Mouse (Mus musculus) limb, embryonic 15.5 days (tissue): Measurements from ENCODE around the gene BC051665. TPM values are rescaled to one million over a fixed set of nuclear protein-coding genes. Genes with fewer than 3 reads are reported as not detected.

Experiments
- ATAC-seq: fragments of 200-750 bp; cut with Nextera tagmentation; 2 replicates; pipeline ENCODE4 v1.8.0; 2017; ENCODE audit warnings: low read depth, moderate TSS enrichment; ENCODE audit not compliant: insufficient number of reproducible peaks, low FRiP score, low TSS enrichment
- H3K27ac ChIP-seq: fragments of 300-500 bp; sonication (generic); 2 replicates; pipeline ENCODE4 v1.5.1; 2015; ENCODE audit warnings: moderate library complexity, mild to moderate bottlenecking, inconsistent platforms
- H3K27me3 ChIP-seq: fragments of 300-500 bp; sonication (generic); 2 replicates; pipeline ENCODE4 v1.6.1; 2015; ENCODE audit warnings: inconsistent platforms
- H3K36me3 ChIP-seq: fragments of 300-500 bp; sonication (generic); 2 replicates; pipeline ENCODE4 v1.6.1; 2015; ENCODE audit warnings: inconsistent platforms
- H3K4me1 ChIP-seq: fragments of 300-500 bp; sonication (generic); 2 replicates; pipeline ENCODE4 v1.6.1; 2015; ENCODE audit warnings: inconsistent platforms
- H3K4me2 ChIP-seq: fragments of 300-500 bp; sonication (generic); 2 replicates; pipeline ENCODE4 v1.6.1; 2015; ENCODE audit warnings: mild to moderate bottlenecking, inconsistent platforms
- H3K4me3 ChIP-seq: fragments of 300-500 bp; sonication (generic); 2 replicates; pipeline ENCODE4 v1.5.1; 2015; ENCODE audit warnings: mild to moderate bottlenecking, inconsistent platforms
- H3K9ac ChIP-seq: fragments of 300-500 bp; sonication (generic); 2 replicates; pipeline ENCODE4 v1.6.1; 2015; ENCODE audit warnings: inconsistent platforms
- H3K9me3 ChIP-seq: fragments of 300-500 bp; sonication (generic); 2 replicates; pipeline ENCODE4 v1.6.1; 2016; ENCODE audit warnings: inconsistent platforms
- WGBS: fragments of 180-500 bp; shearing (Covaris S2); methylation state at CpG from one replicate; pipeline ENCODE4 v1.1.7; 2015; 5-methylcytosine and 5-hydroxymethylcytosine counted together
- polyA plus RNA-seq: library from polyadenylated mRNA; unstranded; fragments of >200 nt; fragmentation: Nextera tagmentation; extraction: Ambion mirVana; gene quantifications from 2 replicates; pipeline ENCODE4 v1.2.1, GENCODE M21; 2015

BC051665 gene
- polyA plus RNA-seq, 1 experiment from 2014 or later: not detected

DNA sequence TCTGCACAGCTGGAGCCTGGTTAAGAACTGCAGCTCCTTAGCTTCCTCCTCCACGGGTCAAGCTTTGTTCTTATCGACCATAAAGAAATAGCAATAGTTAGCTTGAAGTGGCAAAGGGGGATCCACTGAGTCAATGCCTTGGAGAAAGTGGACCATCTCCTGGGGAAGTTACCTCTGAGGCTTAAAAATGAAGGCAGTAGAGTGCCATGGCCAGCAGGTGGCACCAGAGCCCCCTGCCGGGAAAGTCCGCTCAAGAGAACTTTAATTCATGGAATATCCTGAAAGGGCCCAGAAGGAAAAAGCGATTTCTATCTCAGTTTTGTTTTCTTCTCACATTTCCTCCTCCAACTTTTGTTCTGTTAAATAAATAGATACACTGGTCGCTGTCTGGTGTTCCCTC is 27.0 kb downstream of the BC051665 start:
- Histone ChIP-seq H3K27ac (no peak overlapping the region), H3K4me3 (no peak overlapping the region), H3K27me3 (no peaks in the 10 kb centered on the region), H3K4me2 (no peak overlapping the region), H3K9ac (no peak overlapping the region), H3K9me3 (no peaks in the 10 kb centered on the region), H3K4me1 (no peaks in the 10 kb centered on the region), H3K36me3 (peaks cover 49% of the 10 kb centered on the region)
- WGBS: 35% methylated on average over 6 of the region's 6 CpGs
- no peak for ATAC-seq

GRCm38 (mm10) chr13:60757292-60757691 is 28.9 kb downstream of the BC051665 start:
- no peaks in the 10 kb centered on the region for H3K27me3 ChIP-seq
- ATAC-seq: no peak
- H3K4me1 ChIP-seq: no peaks in the 10 kb centered on the region
- no peak overlapping the region for H3K4me2 ChIP-seq
- H3K4me3 ChIP-seq: no peak overlapping the region
- WGBS: 81% methylated on average over 13 of the region's 13 CpGs
- H3K9me3 ChIP-seq: no peaks in the 10 kb centered on the region
- no peak overlapping the region for H3K27ac ChIP-seq
- H3K9ac ChIP-seq: no peak overlapping the region
- peaks cover 57% of the 10 kb centered on the region for H3K36me3 ChIP-seq

DNA sequence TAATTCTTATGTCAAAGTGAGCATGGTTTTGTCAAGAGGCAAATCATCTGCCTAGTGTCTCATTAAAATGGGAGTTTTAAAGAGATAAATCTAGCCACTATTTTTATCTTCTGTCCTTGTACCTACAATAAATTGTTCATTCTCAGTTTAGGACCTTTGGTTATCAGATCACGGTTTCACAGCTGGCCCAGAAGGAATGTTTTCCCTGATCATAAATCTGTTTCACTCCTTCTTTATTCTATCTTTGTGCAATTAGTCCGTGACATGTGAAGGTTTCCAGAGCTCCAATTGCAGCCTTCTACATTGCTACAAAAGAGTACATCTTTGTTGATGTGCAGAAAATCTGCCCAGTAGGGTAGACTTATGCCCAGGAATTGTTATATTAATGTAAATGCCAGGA is 30.9 kb downstream of the BC051665 start:
- ATAC-seq: no peak
- Histone ChIP-seq H3K4me2 (no peak overlapping the region), H3K9me3 (no peaks in the 10 kb centered on the region), H3K36me3 (peaks cover 60% of the 10 kb centered on the region), H3K4me1 (no peaks in the 10 kb centered on the region), H3K4me3 (no peak overlapping the region), H3K9ac (no peak overlapping the region), H3K27me3 (no peaks in the 10 kb centered on the region), H3K27ac (no peak overlapping the region)
- WGBS: 32% methylated on average over 2 of the region's 2 CpGs

DNA sequence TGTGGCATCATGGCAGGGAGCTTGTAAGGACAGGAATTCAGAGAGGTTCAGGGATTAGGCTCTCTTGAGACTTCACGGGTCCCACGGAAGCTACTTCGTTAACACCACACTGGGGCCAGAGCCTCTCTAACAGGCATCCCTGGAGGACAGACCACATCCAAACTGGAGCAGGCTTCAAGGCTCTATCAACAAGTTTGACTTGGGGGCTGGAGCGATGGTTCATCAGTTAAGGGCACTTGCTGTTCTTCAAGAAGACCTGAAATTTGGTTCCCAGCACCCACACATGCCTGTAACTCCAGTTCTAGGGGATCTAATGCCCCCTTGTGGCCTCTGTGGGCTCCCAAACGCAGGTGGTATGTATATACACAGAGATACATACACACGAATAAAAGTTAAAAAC is 32.9 kb downstream of the BC051665 start:
- 93% methylated on average over 6 of the region's 6 CpGs for WGBS
- no peak overlapping the region for H3K9ac ChIP-seq
- H3K27me3 ChIP-seq: no peaks in the 10 kb centered on the region
- H3K27ac ChIP-seq: no peak overlapping the region
- no peak overlapping the region for H3K4me2 ChIP-seq
- no peaks in the 10 kb centered on the region for H3K9me3 ChIP-seq
- no peak overlapping the region for H3K4me3 ChIP-seq
- H3K36me3 ChIP-seq: peaks cover 75% of the 10 kb centered on the region
- H3K4me1 ChIP-seq: no peaks in the 10 kb centered on the region
- ATAC-seq: no peak

GRCm38 (mm10) chr13:60750930-60751329 is 35.2 kb downstream of the BC051665 start:
- ATAC-seq: no peak
- peaks cover 64% of the 10 kb centered on the region for H3K36me3 ChIP-seq
- H3K9ac ChIP-seq: no peak overlapping the region
- no peak overlapping the region for H3K4me2 ChIP-seq
- 87% methylated on average over 7 of the region's 7 CpGs for WGBS
- no peak overlapping the region for H3K4me3 ChIP-seq
- no peak overlapping the region for H3K27ac ChIP-seq
- H3K4me1 ChIP-seq: no peaks in the 10 kb centered on the region
- H3K9me3 ChIP-seq: no peaks in the 10 kb centered on the region
- H3K27me3 ChIP-seq: no peaks in the 10 kb centered on the region

GRCm38 (mm10) chr13:60748556-60748955 is 37.6 kb downstream of the BC051665 start:
- WGBS: 92% methylated on average over 2 of the region's 2 CpGs
- no peak overlapping the region for H3K27ac ChIP-seq
- no peak for ATAC-seq
- peaks cover 55% of the 10 kb centered on the region for H3K36me3 ChIP-seq
- H3K9me3 ChIP-seq: no peaks in the 10 kb centered on the region
- no peak overlapping the region for H3K4me2 ChIP-seq
- no peak overlapping the region for H3K9ac ChIP-seq
- no peaks in the 10 kb centered on the region for H3K27me3 ChIP-seq
- H3K4me3 ChIP-seq: no peak overlapping the region
- H3K4me1 ChIP-seq: peaks cover 3% of the 10 kb centered on the region

GRCm38 (mm10) chr13:60747201-60747600 is 39.0 kb downstream of the BC051665 start:
- Histone ChIP-seq H3K9me3 (no peaks in the 10 kb centered on the region), H3K27ac (no peak overlapping the region), H3K36me3 (peaks cover 41% of the 10 kb centered on the region), H3K9ac (no peak overlapping the region), H3K4me3 (no peak overlapping the region), H3K27me3 (no peaks in the 10 kb centered on the region), H3K4me1 (peaks cover 3% of the 10 kb centered on the region), H3K4me2 (no peak overlapping the region)
- WGBS: 90% methylated on average over 1 of the region's 1 CpGs
- no peak for ATAC-seq

GRCm38 (mm10) chr13:60746271-60746670 is 39.9 kb downstream of the BC051665 start:
- H3K9ac ChIP-seq: no peak overlapping the region
- H3K4me2 ChIP-seq: no peak overlapping the region
- H3K27ac ChIP-seq: no peak overlapping the region
- H3K9me3 ChIP-seq: no peaks in the 10 kb centered on the region
- H3K36me3 ChIP-seq: peaks cover 38% of the 10 kb centered on the region
- H3K4me1 ChIP-seq: peaks cover 3% of the 10 kb centered on the region
- H3K27me3 ChIP-seq: no peaks in the 10 kb centered on the region
- ATAC-seq: no peak
- 51% methylated on average over 1 of the region's 1 CpGs for whole genome bisulfite sequencing
- no peak overlapping the region for H3K4me3 ChIP-seq

GRCm38 (mm10) chr13:60745358-60745757 is 40.8 kb downstream of the BC051665 start:
- no peaks in the 10 kb centered on the region for H3K9me3 ChIP-seq
- H3K27me3 ChIP-seq: no peaks in the 10 kb centered on the region
- peaks cover 3% of the 10 kb centered on the region for H3K4me1 ChIP-seq
- no peak overlapping the region for H3K4me2 ChIP-seq
- H3K4me3 ChIP-seq: no peak overlapping the region
- no peak overlapping the region for H3K9ac ChIP-seq
- 88% methylated on average over 12 of the region's 12 CpGs for WGBS
- no peak for ATAC-seq
- H3K27ac ChIP-seq: no peak overlapping the region
- H3K36me3 ChIP-seq: peaks cover 32% of the 10 kb centered on the region

DNA sequence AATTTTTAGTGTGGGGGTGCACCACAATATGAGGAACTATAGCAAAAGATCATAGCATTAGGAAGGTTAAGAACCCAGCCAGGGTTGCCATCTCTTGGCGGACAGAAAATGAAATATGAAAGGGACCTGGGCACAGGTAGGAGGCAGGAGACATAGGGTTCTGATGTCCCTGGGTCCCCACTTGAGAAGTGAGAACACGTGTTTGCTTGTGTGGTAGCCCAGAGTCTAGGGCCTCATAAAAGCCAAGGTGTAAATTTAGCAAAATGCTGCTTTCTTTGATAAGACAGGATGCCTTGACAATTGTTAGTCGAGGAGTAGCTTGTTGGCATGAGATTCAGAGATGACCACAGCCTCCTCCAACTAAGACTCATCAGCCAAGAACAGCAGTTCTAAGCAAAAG is 41.4 kb downstream of the BC051665 start:
- no peak for ATAC-seq
- H3K9me3 ChIP-seq: no peaks in the 10 kb centered on the region
- H3K4me2 ChIP-seq: no peak overlapping the region
- H3K4me1 ChIP-seq: peaks cover 3% of the 10 kb centered on the region
- no peak overlapping the region for H3K9ac ChIP-seq
- no peaks in the 10 kb centered on the region for H3K27me3 ChIP-seq
- 88% methylated on average over 3 of the region's 3 CpGs for WGBS
- no peak overlapping the region for H3K27ac ChIP-seq
- H3K4me3 ChIP-seq: no peak overlapping the region
- H3K36me3 ChIP-seq: peaks cover 32% of the 10 kb centered on the region

DNA sequence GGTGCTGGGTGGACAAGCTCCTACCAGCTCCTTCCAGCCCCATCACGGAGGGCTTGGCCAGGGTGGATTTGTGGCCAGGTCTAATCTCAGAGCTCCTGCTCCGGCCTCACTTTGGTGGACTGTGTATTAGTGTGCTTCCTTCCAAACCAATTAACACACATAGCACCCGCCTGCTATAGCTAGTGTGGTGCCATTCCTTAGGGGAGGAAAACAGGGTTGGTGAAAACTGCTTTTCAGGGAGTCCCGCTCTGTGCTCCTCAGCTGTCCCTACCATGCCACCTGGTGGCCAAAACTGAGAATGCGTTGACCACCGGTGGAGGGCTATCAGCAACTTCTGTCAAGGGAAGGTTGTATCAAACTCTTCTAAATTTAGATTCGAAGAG is 42.1 kb downstream of the BC051665 start:
- no peaks in the 10 kb centered on the region for H3K9me3 ChIP-seq
- H3K4me2 ChIP-seq: no peak overlapping the region
- no peak overlapping the region for H3K4me3 ChIP-seq
- ATAC-seq: peak; percentile 15; the same call in 1 of the 2 replicates
- peaks cover 3% of the 10 kb centered on the region for H3K4me1 ChIP-seq
- 32% methylated on average over 7 of the region's 7 CpGs for WGBS
- H3K9ac ChIP-seq: no peak overlapping the region
- H3K27me3 ChIP-seq: no peaks in the 10 kb centered on the region
- H3K27ac ChIP-seq: no peak overlapping the region
- peaks cover 30% of the 10 kb centered on the region for H3K36me3 ChIP-seq

- Histone ChIP-seq H3K9ac (no peak overlapping the region), H3K27ac (no peak overlapping the region), H3K36me3 (peaks cover 26% of the 10 kb centered on the region), H3K27me3 (no peaks in the 10 kb centered on the region), H3K4me3 (no peak overlapping the region), H3K4me2 (no peak overlapping the region), H3K4me1 (peaks cover 3% of the 10 kb centered on the region), H3K9me3 (no peaks in the 10 kb centered on the region)
- ATAC-seq: no peak
- WGBS: 74% methylated on average over 13 of the region's 13 CpGs
These were observed 42.6 kb downstream of the BC051665 start for GRCm38 (mm10) chr13:60743381-60744077.

- Histone ChIP-seq H3K36me3 (peaks cover 20% of the 10 kb centered on the region), H3K27me3 (no peaks in the 10 kb centered on the region), H3K9ac (no peak overlapping the region), H3K4me2 (no peak overlapping the region), H3K9me3 (no peaks in the 10 kb centered on the region), H3K4me3 (no peak overlapping the region), H3K27ac (no peak overlapping the region), H3K4me1 (peaks cover 11% of the 10 kb centered on the region)
- no peak for ATAC-seq
- 84% methylated on average over 3 of the region's 3 CpGs for WGBS
These were observed 43.6 kb downstream of the BC051665 start for GRCm38 (mm10) chr13:60742611-60743010.
